Mouse (Mus musculus) midbrain, embryonic 14.5 days (tissue): ENCODE data around the gene Rin2. TPM values are rescaled to one million over a fixed set of nuclear protein-coding genes. Genes with fewer than 3 reads are reported as not detected.

Experiments
- ATAC-seq: fragments of 200-750 bp; cut with Nextera tagmentation; 2 replicates; pipeline ENCODE4 v1.8.0; 2017; ENCODE audit warnings: moderate number of reproducible peaks, moderate library complexity; ENCODE audit not compliant: low FRiP score, low TSS enrichment
- DNase-seq: peaks from one replicate; pipeline ENCODE4 v3.0.0-alpha.2; 2015
- H3K27ac ChIP-seq: fragments of 300-500 bp; sonication (generic); replicated peaks from 2 replicates; pipeline ENCODE4 v1.5.1; 2014; ENCODE audit warnings: mild to moderate bottlenecking, low read depth, low read length, moderate library complexity
- H3K27me3 ChIP-seq: fragments of 300-500 bp; sonication (generic); 2 replicates; pipeline ENCODE4 v1.6.1; 2014; ENCODE audit warnings: low read length, control low read depth, mixed read lengths; ENCODE audit not compliant: control insufficient read depth, insufficient read depth
- H3K36me3 ChIP-seq: fragments of 300-500 bp; sonication (generic); 2 replicates; pipeline ENCODE4 v1.6.1; 2014; ENCODE audit warnings: low read length, control low read depth; ENCODE audit not compliant: control insufficient read depth, insufficient read depth
- H3K4me1 ChIP-seq: fragments of 300-500 bp; sonication (generic); 2 replicates; pipeline ENCODE4 v1.6.1; 2014; ENCODE audit warnings: mild to moderate bottlenecking, antibody characterized with exemption, low read length, control low read depth; ENCODE audit not compliant: control insufficient read depth, insufficient read depth
- H3K4me2 ChIP-seq: fragments of 300-500 bp; sonication (generic); 2 replicates; pipeline ENCODE4 v1.6.1; 2014; ENCODE audit warnings: mild to moderate bottlenecking, low read length, moderate library complexity
- H3K4me3 ChIP-seq: fragments of 300-500 bp; sonication (generic); replicated peaks from 2 replicates; pipeline ENCODE4 v1.5.1; 2014; ENCODE audit warnings: low read depth, low read length
- H3K9ac ChIP-seq: fragments of 300-500 bp; sonication (generic); replicated peaks from 2 replicates; pipeline ENCODE4 v1.6.1; 2014; ENCODE audit warnings: mild to moderate bottlenecking, low read length, moderate library complexity
- H3K9me3 ChIP-seq: fragments of 300-500 bp; sonication (generic); 2 replicates; pipeline ENCODE4 v1.6.1; 2016; ENCODE audit warnings: low read length, control low read depth, mixed read lengths; ENCODE audit not compliant: control insufficient read depth
- WGBS: fragments of 180-500 bp; shearing (Covaris S2); extraction: QIAGEN DNeasy Blood & Tissue Kit; methylation state at CpG from one replicate; pipeline ENCODE4 v1.1.7; 2014; 5-methylcytosine and 5-hydroxymethylcytosine counted together
- polyA plus RNA-seq: library from polyadenylated mRNA; unstranded; fragments of >200 nt; fragmentation: Nextera tagmentation; extraction: Ambion mirVana; gene quantifications from 2 replicates; pipeline ENCODE4 v1.2.1, GENCODE M21; 2014

Rin2 gene
- polyA plus RNA-seq, 1 experiment from 2014 or later: 14.6 TPM

DNA sequence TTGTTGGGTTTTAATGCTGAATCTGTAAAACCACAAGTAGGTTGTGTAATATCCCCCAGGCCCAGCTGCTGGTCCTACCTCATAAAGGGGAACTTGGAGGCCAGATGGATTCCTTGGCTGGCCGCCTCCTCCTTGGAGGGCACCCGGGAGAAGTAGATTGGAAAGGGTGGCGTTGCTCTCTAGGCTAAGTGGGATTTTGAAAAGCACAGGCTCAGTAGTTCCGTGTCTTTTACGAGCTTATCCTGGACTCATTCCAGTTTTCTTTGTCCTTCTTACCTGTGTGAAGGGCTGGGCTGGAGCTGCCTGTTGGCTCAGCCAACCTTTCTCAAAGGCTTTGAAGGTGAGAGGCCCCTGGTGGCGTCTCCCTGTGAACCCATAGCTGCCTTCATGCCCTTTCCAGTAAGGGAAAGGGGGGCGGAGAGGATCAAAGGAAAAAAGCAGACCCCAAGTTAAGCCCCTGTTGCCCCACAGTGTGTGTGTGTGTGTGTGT, 184.5 kb downstream of the Rin2 start:
- ATAC-seq (peak; percentile 54), DNase-seq (peak; percentile 47)
- Histone ChIP-seq H3K4me2 (peak overlapping the region; percentile 66), H3K27me3 (no peaks in the 10 kb centered on the region), H3K4me3 (peak overlapping the region; percentile 38), H3K27ac (peak overlapping the region; percentile 85), H3K4me1 (peaks cover 26% of the 10 kb centered on the region), H3K9me3 (no peaks in the 10 kb centered on the region), H3K9ac (peak overlapping the region; percentile 50), H3K36me3 (no peaks in the 10 kb centered on the region)
- WGBS: 48% methylated on average over 7 of the region's 7 CpGs

DNA sequence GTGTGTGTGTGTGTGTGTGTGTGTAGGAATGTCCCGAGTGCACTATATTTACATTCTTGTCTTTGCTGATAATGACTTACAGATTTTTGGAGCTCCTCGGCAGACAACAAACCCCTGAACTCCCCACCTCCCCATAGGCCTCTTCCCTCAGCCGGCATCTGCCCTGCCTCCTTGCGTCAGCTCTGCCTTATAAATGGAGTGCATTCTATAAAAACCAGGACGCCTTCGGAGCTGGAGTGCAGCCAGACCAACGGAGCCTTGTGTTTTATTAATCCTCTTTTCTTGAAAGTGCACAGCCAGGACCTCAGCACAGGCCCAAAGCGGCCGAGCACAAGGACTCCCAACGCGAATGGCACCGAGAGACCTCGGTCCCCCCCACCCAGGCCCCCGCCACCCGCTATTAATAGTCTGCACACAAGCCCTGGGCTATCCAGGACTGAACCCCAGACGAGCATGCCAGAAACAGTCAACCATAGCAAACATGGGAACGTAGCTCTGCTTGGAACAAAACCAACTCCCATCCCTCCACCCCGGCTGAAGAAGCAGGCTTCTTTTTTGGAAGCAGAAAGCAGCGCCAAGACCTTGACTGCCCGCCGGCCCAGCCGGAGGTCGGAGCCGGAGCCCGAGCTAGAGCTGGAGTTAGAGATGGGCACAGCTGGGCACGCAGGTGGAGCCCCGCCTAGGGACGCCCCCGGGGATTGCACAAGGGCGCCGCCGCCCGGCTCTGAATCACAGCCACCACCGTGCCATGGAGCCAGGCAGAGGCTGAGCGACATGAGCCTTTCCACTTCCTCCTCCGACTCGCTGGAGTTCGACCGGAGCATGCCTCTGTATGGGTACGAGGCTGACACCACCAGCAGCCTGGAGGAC, 185.2 kb downstream of the Rin2 start:
- 3% methylated on average over 40 of the region's 40 CpGs for WGBS
- ATAC-seq (peak; percentile 81), DNase-seq (peak; percentile 85)
- Histone ChIP-seq H3K9ac (peak overlapping the region; percentile 50), H3K4me2 (peak overlapping the region; percentile 66), H3K4me3 (peak overlapping the region; percentile 38), H3K9me3 (no peaks in the 10 kb centered on the region), H3K4me1 (peaks cover 26% of the 10 kb centered on the region), H3K27ac (peak overlapping the region; percentile 85), H3K36me3 (no peaks in the 10 kb centered on the region), H3K27me3 (no peaks in the 10 kb centered on the region)

DNA sequence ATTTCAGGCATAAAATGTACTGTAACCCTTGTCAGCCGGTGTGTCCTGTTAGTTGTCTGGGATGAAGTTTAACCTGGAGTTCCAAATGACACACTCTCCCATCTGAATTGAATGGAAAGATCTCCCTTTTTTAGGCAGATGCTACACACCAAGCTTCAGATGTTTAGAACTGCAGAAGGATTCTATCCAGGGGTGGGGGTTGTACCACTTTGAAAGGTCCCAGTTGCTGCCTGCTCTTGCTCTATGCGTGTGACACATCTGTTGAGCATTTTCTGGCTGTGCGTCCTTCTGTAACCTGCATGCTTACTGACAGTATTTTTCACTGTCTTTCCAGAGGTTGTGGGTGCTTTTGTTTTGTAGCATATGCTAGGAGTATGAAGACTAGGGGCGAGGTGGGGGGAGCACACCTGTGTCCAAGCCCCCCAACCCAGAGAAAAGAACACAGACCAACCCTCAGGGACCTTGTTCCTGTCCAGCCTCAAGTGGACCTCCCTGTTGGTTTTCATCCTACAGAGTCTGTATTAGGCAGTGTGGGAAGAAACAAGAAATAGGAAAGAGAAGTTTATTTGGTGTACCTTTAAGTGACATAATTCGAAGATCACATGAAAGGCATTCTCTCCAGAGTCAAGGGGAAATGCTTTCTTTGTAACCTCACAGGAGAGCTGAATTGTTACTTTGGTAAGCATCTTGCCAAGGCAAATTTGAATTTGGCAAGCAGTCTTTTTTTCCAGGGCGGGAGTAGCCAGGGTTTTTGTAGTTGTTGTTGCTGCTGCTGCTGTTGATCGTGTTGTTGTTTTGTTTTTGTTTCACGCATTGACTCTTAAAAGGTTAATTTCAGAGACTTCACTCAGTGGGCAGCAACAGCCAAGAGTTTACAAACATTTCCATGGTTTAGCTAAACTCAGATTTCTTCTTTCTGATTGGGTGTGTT, 186.4 kb downstream of the Rin2 start:
- H3K27ac ChIP-seq: peak overlapping the region; percentile 85
- H3K4me1 ChIP-seq: peaks cover 26% of the 10 kb centered on the region
- H3K9ac ChIP-seq: peak overlapping the region; percentile 50; the same call in 1 of the 2 replicates
- peak; percentile 28 for DNase-seq
- peak overlapping the region; percentile 66 for H3K4me2 ChIP-seq
- no peaks in the 10 kb centered on the region for H3K9me3 ChIP-seq
- no peaks in the 10 kb centered on the region for H3K27me3 ChIP-seq
- 69% methylated on average over 8 of the region's 8 CpGs for WGBS
- H3K36me3 ChIP-seq: no peaks in the 10 kb centered on the region
- peak overlapping the region; percentile 38 for H3K4me3 ChIP-seq
- ATAC-seq: no peak

DNA sequence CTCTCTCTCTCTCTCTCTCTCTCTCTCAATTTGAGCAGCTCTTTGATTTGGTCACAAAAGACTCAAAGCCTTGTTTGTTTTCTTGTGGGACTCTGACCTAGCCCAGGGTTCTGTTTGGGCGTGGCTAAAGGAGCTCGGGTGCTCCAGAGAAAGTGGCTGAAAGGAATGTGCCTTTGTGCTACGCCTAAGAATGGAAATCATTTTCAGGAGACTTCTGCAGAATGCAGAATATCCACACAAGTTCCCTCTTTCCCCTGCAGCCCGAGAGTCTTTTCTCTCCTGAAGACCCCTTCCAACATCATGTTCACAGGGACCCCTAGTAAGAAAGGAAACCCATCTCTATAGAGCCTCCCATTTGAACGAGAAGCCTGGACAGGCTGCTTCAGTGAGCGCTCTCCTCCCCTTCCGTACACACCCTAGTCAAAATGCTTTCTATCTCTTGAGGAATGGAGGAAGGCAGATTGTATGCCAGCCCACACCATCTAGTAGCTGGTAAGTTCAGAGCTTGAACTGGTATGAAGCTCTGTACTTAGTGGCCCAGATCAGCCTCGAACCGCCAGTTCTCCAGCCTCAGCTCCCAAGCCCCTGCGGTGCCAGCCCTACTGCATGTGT, 187.3 kb downstream of the Rin2 start:
- Histone ChIP-seq H3K9me3 (no peaks in the 10 kb centered on the region), H3K4me2 (peak overlapping the region; percentile 66), H3K27ac (peak overlapping the region; percentile 45; the same call in 1 of the 2 replicates), H3K27me3 (no peaks in the 10 kb centered on the region), H3K4me1 (peaks cover 26% of the 10 kb centered on the region), H3K4me3 (peak overlapping the region; percentile 22; the same call in 1 of the 2 replicates), H3K9ac (peak overlapping the region; percentile 34; the same call in 1 of the 2 replicates), H3K36me3 (no peaks in the 10 kb centered on the region)
- WGBS: 38% methylated on average over 10 of the region's 10 CpGs
- DNase-seq (peak; percentile 49), ATAC-seq (no peak)

- DNase-seq (no peak), ATAC-seq (no peak)
- Histone ChIP-seq H3K9ac (no peak overlapping the region), H3K4me3 (no peak overlapping the region), H3K9me3 (no peaks in the 10 kb centered on the region), H3K4me1 (peaks cover 9% of the 10 kb centered on the region), H3K36me3 (no peaks in the 10 kb centered on the region), H3K27me3 (no peaks in the 10 kb centered on the region), H3K4me2 (no peak overlapping the region), H3K27ac (no peak overlapping the region)
- 94% methylated on average over 3 of the region's 3 CpGs for WGBS
Observed at GRCm38 (mm10) chr2:145865344-145865743, 190.3 kb downstream of the Rin2 start.

DNA sequence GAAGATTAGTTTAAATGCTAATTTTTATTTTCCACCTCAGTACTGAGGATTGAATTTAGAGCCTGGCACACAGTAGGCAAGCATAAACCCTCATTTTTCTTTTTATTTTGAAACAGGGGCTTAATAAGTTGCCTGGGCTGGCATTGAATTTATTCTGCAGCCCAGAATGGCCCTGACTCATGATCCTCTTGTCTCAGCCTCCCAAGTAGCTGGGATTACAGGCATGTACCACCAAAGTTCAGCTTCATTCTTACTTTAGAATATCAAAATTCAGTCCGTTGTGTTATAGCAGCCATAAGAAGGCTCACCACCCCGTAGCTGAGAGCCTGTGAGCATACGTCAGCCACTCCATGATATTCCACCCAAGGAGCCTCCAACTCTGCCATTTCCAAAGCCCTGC, 191.2 kb downstream of the Rin2 start:
- no peaks in the 10 kb centered on the region for H3K9me3 ChIP-seq
- no peak overlapping the region for H3K4me3 ChIP-seq
- H3K4me1 ChIP-seq: peaks cover 3% of the 10 kb centered on the region; the same call in 1 of the 2 replicates
- H3K27ac ChIP-seq: no peak overlapping the region
- H3K9ac ChIP-seq: no peak overlapping the region
- 95% methylated on average over 3 of the region's 3 CpGs for WGBS
- no peak overlapping the region for H3K4me2 ChIP-seq
- no peaks in the 10 kb centered on the region for H3K27me3 ChIP-seq
- DNase-seq: no peak
- no peak for ATAC-seq
- H3K36me3 ChIP-seq: no peaks in the 10 kb centered on the region

DNA sequence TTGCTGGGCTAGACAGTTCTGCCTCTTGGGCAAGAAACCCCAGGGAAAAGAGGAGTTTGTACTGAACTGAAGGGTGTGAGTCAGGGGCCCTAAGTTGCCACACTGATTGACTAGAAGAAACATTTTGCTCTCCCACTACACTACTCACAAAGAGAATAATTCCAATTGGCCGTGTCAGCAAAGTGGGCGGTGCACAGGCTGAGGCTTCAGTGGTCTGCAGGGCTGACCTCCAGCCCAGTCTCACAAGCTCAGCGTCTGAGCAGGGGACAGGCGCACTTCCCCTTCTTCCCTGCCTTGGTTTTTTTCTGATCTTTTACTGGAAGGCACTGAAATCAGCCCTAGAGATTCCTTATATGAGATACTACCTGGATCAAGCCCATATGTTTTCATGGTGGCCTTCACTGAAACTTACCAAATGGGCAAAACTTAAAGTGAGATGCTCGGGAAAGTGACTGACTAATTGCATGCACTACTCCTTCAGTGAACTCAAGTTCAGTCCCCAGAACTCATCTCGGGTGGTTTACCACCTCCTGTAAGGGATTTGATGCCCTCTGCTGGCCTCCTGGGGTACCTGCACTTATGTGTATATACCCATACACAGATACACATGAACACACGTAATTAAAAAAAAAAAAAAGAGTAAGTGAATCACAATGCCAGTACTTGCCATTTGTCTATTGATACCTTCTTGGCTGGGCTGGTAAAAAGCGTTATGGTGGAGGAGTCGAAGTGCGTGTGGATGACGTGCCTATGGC, 191.9 kb downstream of the Rin2 start:
- H3K4me2 ChIP-seq: no peak overlapping the region
- no peaks in the 10 kb centered on the region for H3K27me3 ChIP-seq
- no peak for ATAC-seq
- no peak for DNase-seq
- no peak overlapping the region for H3K9ac ChIP-seq
- 93% methylated on average over 11 of the region's 11 CpGs for WGBS
- H3K36me3 ChIP-seq: no peaks in the 10 kb centered on the region
- peaks cover 3% of the 10 kb centered on the region; the same call in 1 of the 2 replicates for H3K4me1 ChIP-seq
- H3K4me3 ChIP-seq: no peak overlapping the region
- no peak overlapping the region for H3K27ac ChIP-seq
- H3K9me3 ChIP-seq: no peaks in the 10 kb centered on the region
